Mouse (Mus musculus) small intestine, adult 2 months (tissue): ENCODE data around the gene Hist1h2bg. TPM values are rescaled to one million over a fixed set of nuclear protein-coding genes. Genes with fewer than 3 reads are reported as not detected.
"Not testable (repeated sequence)": the region's sequence is repeated elsewhere in the genome, so short reads cannot be mapped to it uniquely, and the experiment has no call there.

ENCODE experiments used
- H3K27ac ChIP-seq: fragments of 200-500 bp; 2 replicates; pipeline ENCODE4 v1.5.1; 2012; ENCODE audit warnings: low read depth, low read length, control low read depth, inconsistent platforms; ENCODE audit not compliant: insufficient read depth
- H3K27me3 ChIP-seq: fragments of 200-500 bp; 2 replicates; pipeline ENCODE4 v1.6.1; 2012; ENCODE audit warnings: mild to moderate bottlenecking, moderate library complexity, low read length, inconsistent platforms; ENCODE audit not compliant: control insufficient read depth, insufficient read depth
- H3K36me3 ChIP-seq: fragments of 200-500 bp; 2 replicates; pipeline ENCODE4 v1.6.1; 2012; ENCODE audit warnings: mild to moderate bottlenecking, low read length, control low read depth, inconsistent platforms; ENCODE audit not compliant: control insufficient read depth, insufficient read depth
- H3K4me1 ChIP-seq: fragments of 200-500 bp; 2 replicates; pipeline ENCODE4 v1.6.1; 2012; ENCODE audit warnings: low read length, inconsistent platforms, mixed read lengths; ENCODE audit not compliant: control insufficient read depth, insufficient read depth, insufficient read length
- H3K4me3 ChIP-seq: fragments of 200-500 bp; 2 replicates; pipeline ENCODE4 v1.5.1; 2012; ENCODE audit warnings: low read depth, mild to moderate bottlenecking, control low read depth, inconsistent platforms, low read length, moderate library complexity
- CTCF ChIP-seq: fragments of 200-500 bp; IDR thresholded peaks from 2 replicates; pipeline ENCODE4 v1.5.1; 2012; ENCODE audit warnings: low read depth, mild to moderate bottlenecking, control low read depth, inconsistent platforms, low read length, moderate library complexity, mixed read lengths; ENCODE audit not compliant: insufficient replicate concordance, insufficient read length; ENCODE audit errors: extremely low read depth
- POLR2A ChIP-seq: fragments of 200-500 bp; IDR thresholded peaks from 2 replicates; pipeline ENCODE4 v1.6.1; 2012; ENCODE audit warnings: low read depth, mild to moderate bottlenecking, control low read depth, inconsistent platforms, low read length, moderate library complexity
- WGBS: fragments of 180-500 bp; shearing (Covaris S2); methylation state at CpG from one replicate; pipeline ENCODE4 v1.1.7; 2018; 5-methylcytosine and 5-hydroxymethylcytosine counted together
- polyA plus RNA-seq: library from polyadenylated mRNA; depleted of rRNA; stranded (reverse); fragments of >200 nt; gene quantifications from 2 replicates; pipeline ENCODE4 v1.2.3, GENCODE M21; 2012

Hist1h2bg gene
- polyA plus RNA-seq, 1 experiment = 51.3 TPM

- peaks cover 3% of the 10 kb centered on the region; the same call in 1 of the 2 replicates for H3K4me1 ChIP-seq
- H3K27ac ChIP-seq = no peak overlapping the region
- H3K36me3 ChIP-seq = no peaks in the 10 kb centered on the region
- H3K4me3 ChIP-seq = no peak overlapping the region
- H3K27me3 ChIP-seq = no peaks in the 10 kb centered on the region
- TF ChIP-seq POLR2A (no peak), CTCF (no peak)
- WGBS = 83% methylated on average over 3 of the region's 3 CpGs
Measured at GRCm38 (mm10) chr13:23541497-23541896, 29.7 kb upstream of the Hist1h2bg start.

- WGBS = 14% methylated on average over 3 of the region's 3 CpGs
- not testable (repeated sequence) for H3K4me1 ChIP-seq, H3K27me3 ChIP-seq, H3K36me3 ChIP-seq
- Histone ChIP-seq H3K4me3 (peak overlapping the region; percentile 92), H3K27ac (peak overlapping the region; percentile 92)
Measured at GRCm38 (mm10) chr13:23542225-23542980, 28.8 kb upstream of the Hist1h2bg start.

GRCm38 (mm10) chr13:23542999-23543607 is 28.1 kb upstream of the Hist1h2bg start, which contains the start of gene Hist1h2bh:
Hist1h2bh (minus strand) TSS chr13:23543392.
- peak; percentile 53; the same call in 1 of the 2 replicates for TF ChIP-seq POLR2A
- not testable (repeated sequence) for H3K4me1 ChIP-seq, H3K36me3 ChIP-seq, H3K27me3 ChIP-seq
- under 1% methylated on average over 36 of the region's 42 CpGs for WGBS
- Histone ChIP-seq H3K4me3 (peak within 1 kb of the TSS; percentile 92), H3K27ac (peak within 1 kb of the TSS; percentile 92)

DNA sequence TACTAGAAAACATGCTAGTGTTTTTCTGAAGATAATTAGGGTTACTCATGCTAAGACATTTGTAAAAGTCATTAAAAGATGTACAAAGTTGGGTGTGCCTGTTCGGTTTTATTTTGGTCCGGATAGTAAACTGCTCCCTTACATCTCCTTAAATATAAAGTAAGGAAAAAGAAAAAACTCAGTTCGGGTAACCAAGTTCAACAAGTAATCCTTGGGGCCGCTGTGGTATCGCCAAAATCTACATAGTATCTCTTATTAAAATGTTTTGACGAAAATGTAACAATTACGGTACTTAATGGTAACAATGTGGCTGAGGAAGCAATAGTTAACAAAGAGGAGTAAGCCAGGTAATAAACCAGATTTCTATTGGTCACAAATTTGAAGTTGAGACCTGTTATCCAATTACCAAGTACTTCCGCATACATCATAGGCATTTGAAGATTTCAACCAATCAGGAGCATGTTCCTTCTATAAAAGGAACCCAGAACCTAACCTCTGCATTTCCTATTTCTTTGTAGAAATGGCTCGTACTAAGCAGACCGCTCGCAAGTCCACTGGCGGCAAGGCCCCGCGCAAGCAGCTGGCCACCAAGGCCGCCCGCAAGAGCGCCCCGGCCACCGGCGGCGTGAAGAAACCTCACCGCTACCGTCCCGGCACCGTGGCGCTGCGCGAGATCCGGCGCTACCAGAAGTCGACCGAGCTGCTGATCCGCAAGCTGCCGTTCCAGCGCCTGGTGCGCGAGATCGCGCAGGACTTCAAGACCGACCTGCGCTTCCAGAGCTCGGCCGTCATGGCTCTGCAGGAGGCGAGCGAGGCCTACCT is 27.0 kb upstream of the Hist1h2bg start, which contains the start of gene Hist1h3f:
Gene Hist1h3f (plus strand): TSS at position 88 of the 822 bp plus-strand sequence.
- H3K36me3 ChIP-seq = no peaks in the 10 kb centered on the region
- peak; percentile 90 for TF ChIP-seq POLR2A
- no peak for TF ChIP-seq CTCF
- no peaks in the 10 kb centered on the region for H3K27me3 ChIP-seq
- peak within 1 kb of the TSS; percentile 92 for H3K27ac ChIP-seq
- peak within 1 kb of the TSS; percentile 95 for H3K4me3 ChIP-seq
- WGBS = under 1% methylated on average over 30 of the region's 45 CpGs
- H3K4me1 ChIP-seq = peaks cover 2% of the 10 kb centered on the region; the same call in 1 of the 2 replicates

GRCm38 (mm10) chr13:23544787-23545120 is 26.4 kb upstream of the Hist1h2bg start:
- not testable (repeated sequence) for H3K4me1 ChIP-seq, H3K36me3 ChIP-seq, H3K27me3 ChIP-seq
- WGBS = 0% methylated on average over 13 of the region's 14 CpGs
- peak overlapping the region; percentile 95 for H3K4me3 ChIP-seq
- peak overlapping the region; percentile 89 for H3K27ac ChIP-seq

DNA sequence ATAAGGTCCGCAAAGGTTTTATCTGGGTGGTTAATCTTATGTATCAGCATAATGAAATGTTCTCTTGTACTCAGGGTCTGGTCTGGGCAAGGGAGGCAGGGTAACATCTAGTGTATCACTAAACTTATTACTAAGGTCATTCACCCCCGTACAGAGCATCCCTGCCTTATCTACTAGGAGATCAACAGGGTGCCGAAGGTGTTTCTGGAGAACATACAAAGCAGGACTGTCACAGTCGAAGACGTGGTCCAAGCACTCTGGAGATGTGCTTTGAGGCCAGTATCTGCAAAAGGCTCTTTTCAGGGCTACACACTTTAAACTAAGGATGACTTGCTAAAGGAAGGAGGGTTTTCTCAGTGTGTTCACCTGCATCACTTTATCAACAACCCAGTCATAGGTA is 24.5 kb upstream of the Hist1h2bg start:
- no peaks in the 10 kb centered on the region for H3K27me3 ChIP-seq
- peaks cover 2% of the 10 kb centered on the region; the same call in 1 of the 2 replicates for H3K4me1 ChIP-seq
- no peak overlapping the region for H3K27ac ChIP-seq
- TF ChIP-seq POLR2A (no peak), CTCF (no peak)
- WGBS = 82% methylated on average over 5 of the region's 5 CpGs
- H3K4me3 ChIP-seq = no peak overlapping the region
- H3K36me3 ChIP-seq = no peaks in the 10 kb centered on the region

DNA sequence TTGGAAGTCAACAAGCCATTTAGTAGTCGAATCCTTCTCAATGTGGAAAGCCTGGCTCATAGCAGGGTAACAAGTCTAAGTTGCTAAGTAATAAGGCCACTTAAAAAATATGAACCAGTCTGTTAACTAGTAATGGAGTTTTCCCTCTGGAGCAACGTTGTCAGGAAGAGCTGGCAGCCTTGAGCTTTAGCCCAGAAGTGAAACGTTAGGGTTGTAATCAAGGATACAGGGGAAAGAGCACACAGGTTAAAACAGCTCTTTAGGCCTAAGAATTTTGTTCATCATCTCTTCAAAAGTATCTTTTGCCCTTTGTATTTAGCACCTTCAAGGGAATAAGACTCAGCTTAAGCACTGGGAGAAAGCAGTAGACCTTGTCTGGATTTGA is 20.4 kb upstream of the Hist1h2bg start:
- H3K4me3 ChIP-seq = no peak overlapping the region
- peak overlapping the region; percentile 53 for H3K27ac ChIP-seq

More for the DNA sequence above, 20.4 kb upstream of the Hist1h2bg start:
- Histone ChIP-seq H3K27me3 (no peaks in the 10 kb centered on the region), H3K4me1 (peaks cover 2% of the 10 kb centered on the region; the same call in 1 of the 2 replicates), H3K36me3 (no peaks in the 10 kb centered on the region)
- TF ChIP-seq CTCF (no peak), POLR2A (no peak)
- 3% methylated on average over 3 of the region's 3 CpGs for WGBS
